Comparison of ENCODE assay signal across 9 mouse cellular contexts in genomic region chr10:94823971-94824760, GRCm38 (mm10).
DNase-seq lines count a peak whose midpoint lies in the region; ATAC-seq and TF ChIP-seq lines count a peak whose summit lies in the region.
"Had no signal": no experiment of that assay in that cellular context is flagged by ENCODE, and none has a peak within 500 bp of the region (broad histone marks: within the 10 kb centered on the region; RNA-seq: fewer than 3 reads in every experiment).

No protein-coding gene starts in this region.

- TF ChIP-seq EP300 in heart, postnatal 0 days (IDR thresholded peaks at IDR 0.05; ENCODE audit: low read depth), result no peak

- 73% methylated on average over 11 of the region's 11 CpGs for WGBS in heart, postnatal 0 days
- 23% methylated on average over 11 of the region's 11 CpGs for WGBS in embryonic facial prominence, embryonic 12.5 days
- 36% methylated on average over 11 of the region's 11 CpGs for WGBS in lung, embryonic 16.5 days

- ATAC-seq in heart, postnatal 0 days (ENCODE audit: insufficient read depth, low read depth), result no peak
- peak; percentile 64; the same call in 1 of the 2 replicates for ATAC-seq in embryonic facial prominence, embryonic 12.5 days (ENCODE audit: insufficient number of reproducible peaks, insufficient read depth, low FRiP score, low TSS enrichment)
- peak; percentile 68 for ATAC-seq in lung, embryonic 16.5 days (ENCODE audit: low read depth)
- no peak for ATAC-seq in megakaryocyte progenitor cell, adult 5-6 weeks (replicated peaks; ENCODE audit: poor library complexity)

- H3K27me3 ChIP-seq in heart, postnatal 0 days (ENCODE audit: control insufficient read depth, insufficient read depth, low read length), result no peaks in the 10 kb centered on the region
- 0 out of 2 replicates have a peak, but pooled peaks cover 3% of the 10 kb centered on the region for H3K27me3 ChIP-seq in embryonic facial prominence, embryonic 12.5 days
- H3K27me3 ChIP-seq in lung, embryonic 16.5 days (ENCODE audit: control insufficient read depth, insufficient read depth, low read depth, low read length), result no peaks in the 10 kb centered on the region
- H3K27me3 ChIP-seq: liver, embryonic 13.5 days had no signal

- no peak overlapping the region for H3K4me2 ChIP-seq in heart, postnatal 0 days (ENCODE audit: low read depth, low read length)
- H3K4me2 ChIP-seq in embryonic facial prominence, embryonic 12.5 days (replicated peaks), result peak overlapping the region; percentile 30
- no peak overlapping the region; the same call in 1 of the 2 replicates for H3K4me2 ChIP-seq in lung, embryonic 16.5 days (ENCODE audit: low read depth, low read length)
- H3K4me2 ChIP-seq: liver, embryonic 13.5 days had no signal

- H3K9ac ChIP-seq in heart, postnatal 0 days (replicated peaks; ENCODE audit: low read depth, low read length), result no peak overlapping the region
- no peak overlapping the region for H3K9ac ChIP-seq in embryonic facial prominence, embryonic 12.5 days
- 0 out of 2 replicates have a peak overlapping the region, but pooled peaks have one; percentile 16 for H3K9ac ChIP-seq in lung, embryonic 16.5 days (ENCODE audit: low read length)
- H3K9ac ChIP-seq: liver, embryonic 13.5 days had no signal

- H3K9me3 ChIP-seq in heart, postnatal 0 days (replicated peaks; ENCODE audit: control insufficient read depth, low read length), result no peaks in the 10 kb centered on the region
- no peaks in the 10 kb centered on the region for H3K9me3 ChIP-seq in embryonic facial prominence, embryonic 12.5 days
- H3K9me3 ChIP-seq in lung, embryonic 16.5 days (ENCODE audit: control insufficient read depth, low read length), result no peaks in the 10 kb centered on the region
- H3K9me3 ChIP-seq: liver, embryonic 13.5 days had no signal

- H3K36me3 ChIP-seq in heart, postnatal 0 days (replicated peaks; ENCODE audit: control insufficient read depth, insufficient read depth, low read length), result no peaks in the 10 kb centered on the region
- no peaks in the 10 kb centered on the region for H3K36me3 ChIP-seq in embryonic facial prominence, embryonic 12.5 days
- H3K36me3 ChIP-seq in lung, embryonic 16.5 days (ENCODE audit: control insufficient read depth, insufficient read depth, low read length), result no peaks in the 10 kb centered on the region
- H3K36me3 ChIP-seq: liver, embryonic 13.5 days had no signal

- H3K4me1 ChIP-seq in heart, postnatal 0 days (ENCODE audit: control insufficient read depth, insufficient read depth), result peaks cover 6% of the 10 kb centered on the region; the same call in 1 of the 2 replicates
- peaks cover 29% of the 10 kb centered on the region for H3K4me1 ChIP-seq in embryonic facial prominence, embryonic 12.5 days
- H3K4me1 ChIP-seq in lung, embryonic 16.5 days (replicated peaks; ENCODE audit: control insufficient read depth, insufficient read depth, low read length), result peaks cover 34% of the 10 kb centered on the region

- H3K4me3 ChIP-seq in heart, postnatal 0 days (ENCODE audit: low read depth, low read length), result no peak overlapping the region
- H3K4me3 ChIP-seq in embryonic facial prominence, embryonic 12.5 days, result no peak overlapping the region
- H3K4me3 ChIP-seq in lung, embryonic 16.5 days (ENCODE audit: low read length), result no peak overlapping the region
- H3K4me3 ChIP-seq: liver, embryonic 13.5 days had no signal

- TF ChIP-seq CTCF in heart, postnatal 0 days (IDR thresholded peaks at IDR 0.05; ENCODE audit: low read depth), result no peak

- H3K27ac ChIP-seq in heart, postnatal 0 days (ENCODE audit: low read depth), result no peak overlapping the region
- peak overlapping the region; percentile 86 for H3K27ac ChIP-seq in embryonic facial prominence, embryonic 12.5 days
- peak overlapping the region; percentile 87 for H3K27ac ChIP-seq in lung, embryonic 16.5 days (ENCODE audit: low read length)
- H3K27ac ChIP-seq: liver, embryonic 13.5 days had no signal

- DNase-seq in heart, postnatal 0 days (ENCODE audit: low spot score), result peak; percentile 13
- no peak for DNase-seq in heart, postnatal 4 days
- peak; percentile 64 for DNase-seq in Muller cell, postnatal 12 days (ENCODE audit: inconsistent ontology term)
- no peak for DNase-seq in thymus, postnatal 36 days
- no peak for DNase-seq in urinary bladder, adult 18-20 months (ENCODE audit: low spot score in 2 of 2)
- DNase-seq: liver, embryonic 13.5 days had no signal

Comparison
In these comparisons a context has a peak if more than half of its experiments do, and no peak if none do; other contexts are left out.
1. DNase-seq: peak in heart, postnatal 0 days (single experiment) and Muller cell, postnatal 12 days (single experiment); none in heart, postnatal 4 days (single experiment), thymus, postnatal 36 days (0 of 2) and urinary bladder, adult 18-20 months (0 of 2).
2. ATAC-seq: peak in embryonic facial prominence, embryonic 12.5 days (single experiment) and lung, embryonic 16.5 days (single experiment); none in heart, postnatal 0 days (single experiment) and megakaryocyte progenitor cell, adult 5-6 weeks (single experiment).